Mouse (Mus musculus): ENCODE results near the gene AU018091. TPM values are rescaled to one million over a fixed set of nuclear protein-coding genes. Genes with fewer than 3 reads are reported as not detected.

The AU018091 gene
- polyA plus RNA-seq (2016; fragmentation: Nextera tagmentation; extraction: Ambion mirVana), result 0.31 and 0.43 TPM in 2 replicates

- Histone ChIP-seq H3K27ac (replicated peaks) (no peak within 1 kb of the TSS), H3K4me3 (no peak within 1 kb of the TSS), H3K4me1 (no peaks in the 10 kb centered on the region), H3K27me3 (replicated peaks; ENCODE audit: low read depth, poor library complexity, severe bottlenecking) (no peaks in the 10 kb centered on the region), H3K36me3 (replicated peaks) (no peaks in the 10 kb centered on the region), H3K9me3 (peaks cover 6% of the 10 kb centered on the region; the same call in 1 of the 2 replicates)
- no peak for DNase-seq (ENCODE audit: low spot score)
- 86% methylated on average over 3 of the region's 3 CpGs for WGBS
Observed at GRCm38 (mm10) chr7:3168925-3169324, at the start of gene AU018091. Gene AU018091, minus strand, starts transcription at chr7:3169203.

DNA sequence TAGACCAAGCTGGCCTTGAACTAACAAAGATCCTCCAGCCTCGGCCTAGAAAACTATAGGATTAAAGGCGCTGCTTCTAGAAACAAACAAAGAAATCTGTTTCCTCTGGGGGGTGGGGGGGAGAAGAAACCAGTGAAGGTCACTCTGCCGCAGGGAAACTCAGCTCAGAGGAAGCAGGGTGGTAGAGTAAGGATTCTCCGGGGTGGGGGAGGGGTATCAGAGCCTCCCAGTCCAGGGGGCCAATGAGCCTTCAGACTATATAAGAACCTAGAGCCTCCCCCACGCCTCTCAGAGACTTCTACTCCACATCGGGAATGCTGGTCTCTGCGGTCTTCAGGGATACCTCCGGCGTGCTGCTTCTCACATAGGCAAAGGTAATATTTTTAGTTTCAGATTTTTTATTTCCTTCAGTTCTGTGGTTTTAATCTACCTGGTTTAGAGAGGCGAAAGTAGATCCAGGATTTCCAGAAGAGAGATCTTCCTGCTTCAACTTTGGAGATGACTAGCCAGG, 48.6 kb upstream of the AU018091 start:
- Histone ChIP-seq H3K36me3 (replicated peaks) (no peaks in the 10 kb centered on the region), H3K27me3 (replicated peaks; ENCODE audit: low read depth, poor library complexity, severe bottlenecking) (peaks cover 34% of the 10 kb centered on the region), H3K27ac (replicated peaks) (no peak overlapping the region), H3K4me3 (no peak overlapping the region), H3K9me3 (no peaks in the 10 kb centered on the region; the same call in 1 of the 2 replicates), H3K4me1 (no peaks in the 10 kb centered on the region)
- peak; percentile 14 for DNase-seq (ENCODE audit: low spot score)
- WGBS, result 15% methylated on average over 10 of the region's 10 CpGs

DNA sequence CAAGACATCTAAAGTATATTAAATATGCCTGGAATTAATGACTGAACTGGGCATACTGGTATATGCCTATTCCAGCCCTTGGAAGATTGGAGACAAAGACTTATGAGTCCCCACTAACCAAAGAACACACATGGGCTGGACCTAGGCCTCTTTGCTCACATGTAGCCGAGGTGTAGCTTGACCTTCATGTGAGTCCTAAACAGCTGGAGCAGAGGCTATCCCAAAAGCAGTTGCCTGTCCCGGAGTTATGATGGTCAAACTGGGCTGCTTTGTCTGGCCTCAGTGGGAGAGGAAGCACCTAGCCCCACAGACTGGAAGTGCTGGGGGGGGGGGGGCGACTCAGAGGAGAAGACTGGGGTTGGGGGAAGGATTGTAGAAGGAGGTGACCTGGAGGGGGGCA, 47.3 kb upstream of the AU018091 start:
- WGBS, result 61% methylated on average over 3 of the region's 3 CpGs
- H3K27ac ChIP-seq (replicated peaks), result no peak overlapping the region
- H3K36me3 ChIP-seq (replicated peaks), result no peaks in the 10 kb centered on the region
- no peak overlapping the region for H3K4me3 ChIP-seq
- no peaks in the 10 kb centered on the region for H3K4me1 ChIP-seq
- H3K27me3 ChIP-seq (replicated peaks; ENCODE audit: low read depth, poor library complexity, severe bottlenecking), result peaks cover 34% of the 10 kb centered on the region
- no peaks in the 10 kb centered on the region; the same call in 1 of the 2 replicates for H3K9me3 ChIP-seq
- DNase-seq (ENCODE audit: low spot score), result no peak

DNA sequence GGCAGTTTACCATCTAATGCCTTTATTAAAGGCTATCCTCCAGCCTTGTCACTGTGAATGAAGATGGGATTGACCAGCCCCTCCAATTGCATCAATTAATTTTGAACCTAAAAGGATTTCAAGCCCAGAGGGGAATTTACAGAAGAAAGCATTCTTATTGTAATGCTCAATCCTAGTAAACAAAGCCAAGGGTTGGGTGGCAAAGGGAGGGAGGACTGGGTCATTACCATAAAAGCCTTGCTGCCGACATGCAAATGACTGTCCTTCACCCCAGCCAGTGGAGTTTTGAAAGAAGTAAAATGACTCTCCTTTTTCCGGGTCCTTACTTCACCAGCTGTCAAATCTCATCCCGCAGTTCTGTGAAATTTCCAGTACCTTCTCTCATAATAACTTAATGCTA, 44.6 kb upstream of the AU018091 start:
- Histone ChIP-seq H3K4me3 (no peak overlapping the region), H3K36me3 (replicated peaks) (no peaks in the 10 kb centered on the region), H3K9me3 (no peaks in the 10 kb centered on the region), H3K4me1 (no peaks in the 10 kb centered on the region), H3K27me3 (replicated peaks; ENCODE audit: low read depth, poor library complexity, severe bottlenecking) (peaks cover 13% of the 10 kb centered on the region), H3K27ac (replicated peaks) (no peak overlapping the region)
- no peak for DNase-seq (ENCODE audit: low spot score)
- 28% methylated on average over 3 of the region's 3 CpGs for WGBS

DNA sequence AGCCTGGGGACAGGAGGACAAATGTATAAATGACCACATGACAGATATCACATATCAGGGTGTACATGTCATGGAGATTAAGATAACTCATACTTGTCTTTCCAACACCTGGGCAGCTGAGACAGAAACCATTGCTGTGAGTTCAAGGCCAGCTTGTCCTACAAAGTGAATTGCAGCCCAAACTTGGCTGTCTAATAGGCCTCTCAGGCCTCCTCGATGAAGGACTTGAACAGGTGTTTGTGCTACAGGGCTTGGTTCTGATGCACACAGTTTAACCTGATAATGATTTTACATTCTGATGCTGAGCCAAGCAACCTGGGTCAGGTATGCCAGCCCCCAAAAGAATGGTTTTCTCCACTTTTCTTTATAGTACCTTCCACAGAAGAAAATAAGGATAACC, 44.2 kb upstream of the AU018091 start:
- no peaks in the 10 kb centered on the region for H3K4me1 ChIP-seq
- H3K4me3 ChIP-seq, result no peak overlapping the region
- no peak for DNase-seq (ENCODE audit: low spot score)
- no peaks in the 10 kb centered on the region for H3K9me3 ChIP-seq
- no peak overlapping the region for H3K27ac ChIP-seq (replicated peaks)
- 61% methylated on average over 1 of the region's 1 CpGs for WGBS
- peaks cover 9% of the 10 kb centered on the region for H3K27me3 ChIP-seq (replicated peaks; ENCODE audit: low read depth, poor library complexity, severe bottlenecking)
- no peaks in the 10 kb centered on the region for H3K36me3 ChIP-seq (replicated peaks)

DNA sequence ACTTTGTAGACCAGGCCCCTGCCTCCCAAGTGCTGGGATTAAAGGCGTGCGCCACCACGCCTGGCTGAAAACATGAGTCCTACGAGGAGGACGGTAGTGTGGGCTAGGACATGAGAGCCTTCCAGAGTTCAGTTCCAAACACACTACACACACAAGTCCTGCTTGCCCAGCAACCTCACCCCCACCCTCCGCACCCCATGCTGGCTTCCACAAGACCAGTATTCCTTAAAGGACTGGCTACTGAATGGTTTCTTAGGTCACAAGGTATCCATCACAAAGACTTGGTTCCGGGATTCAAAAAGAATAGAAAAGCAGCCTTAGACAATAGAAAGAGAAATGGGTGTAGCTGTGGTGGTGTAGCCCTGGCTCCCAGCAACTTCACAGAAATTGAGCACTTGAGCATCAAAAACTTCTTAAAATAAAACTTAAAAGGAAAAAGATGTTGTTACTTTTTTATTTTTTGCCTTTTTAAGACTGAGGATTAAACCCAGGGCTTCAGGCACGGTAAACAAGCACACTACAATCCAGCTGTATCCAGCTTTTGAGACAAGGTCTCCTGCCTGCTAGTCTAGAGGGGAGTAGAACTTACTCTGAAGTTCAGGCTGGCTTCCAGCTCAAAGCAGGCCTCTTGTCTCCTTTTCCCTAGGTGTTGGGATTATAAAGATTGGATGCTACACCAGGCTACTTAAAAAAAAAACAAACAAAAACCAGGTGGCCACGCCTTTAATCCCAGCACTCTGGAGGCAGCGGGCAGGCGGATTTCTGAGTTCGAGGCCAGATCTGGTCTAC, 43.2 kb upstream of the AU018091 start:
- no peak for DNase-seq (ENCODE audit: low spot score)
- Histone ChIP-seq H3K4me1 (no peaks in the 10 kb centered on the region), H3K36me3 (replicated peaks) (no peaks in the 10 kb centered on the region), H3K27me3 (replicated peaks; ENCODE audit: low read depth, poor library complexity, severe bottlenecking) (no peaks in the 10 kb centered on the region), H3K27ac (replicated peaks) (no peak overlapping the region), H3K4me3 (no peak overlapping the region), H3K9me3 (no peaks in the 10 kb centered on the region)
- 55% methylated on average over 12 of the region's 12 CpGs for WGBS

GRCm38 (mm10) chr7:3211518-3211917, 42.5 kb upstream of the AU018091 start:
- H3K27me3 ChIP-seq (replicated peaks; ENCODE audit: low read depth, poor library complexity, severe bottlenecking), result 0 out of 2 replicates have a peak, but pooled peaks cover under 1% of the 10 kb centered on the region
- WGBS, result 77% methylated on average over 8 of the region's 8 CpGs
- H3K27ac ChIP-seq (replicated peaks), result no peak overlapping the region
- DNase-seq (ENCODE audit: low spot score), result no peak
- no peak overlapping the region for H3K4me3 ChIP-seq
- H3K9me3 ChIP-seq, result no peaks in the 10 kb centered on the region
- no peaks in the 10 kb centered on the region for H3K4me1 ChIP-seq
- no peaks in the 10 kb centered on the region for H3K36me3 ChIP-seq (replicated peaks)

- Histone ChIP-seq H3K4me1 (no peaks in the 10 kb centered on the region), H3K9me3 (no peaks in the 10 kb centered on the region), H3K27ac (replicated peaks) (no peak overlapping the region), H3K36me3 (replicated peaks) (no peaks in the 10 kb centered on the region), H3K4me3 (no peak overlapping the region), H3K27me3 (replicated peaks; ENCODE audit: low read depth, poor library complexity, severe bottlenecking) (0 out of 2 replicates have a peak, but pooled peaks cover 3% of the 10 kb centered on the region)
- WGBS, result 41% methylated on average over 6 of the region's 6 CpGs
- no peak for DNase-seq (ENCODE audit: low spot score)
Observed at GRCm38 (mm10) chr7:3210605-3211004, 41.6 kb upstream of the AU018091 start.

DNA sequence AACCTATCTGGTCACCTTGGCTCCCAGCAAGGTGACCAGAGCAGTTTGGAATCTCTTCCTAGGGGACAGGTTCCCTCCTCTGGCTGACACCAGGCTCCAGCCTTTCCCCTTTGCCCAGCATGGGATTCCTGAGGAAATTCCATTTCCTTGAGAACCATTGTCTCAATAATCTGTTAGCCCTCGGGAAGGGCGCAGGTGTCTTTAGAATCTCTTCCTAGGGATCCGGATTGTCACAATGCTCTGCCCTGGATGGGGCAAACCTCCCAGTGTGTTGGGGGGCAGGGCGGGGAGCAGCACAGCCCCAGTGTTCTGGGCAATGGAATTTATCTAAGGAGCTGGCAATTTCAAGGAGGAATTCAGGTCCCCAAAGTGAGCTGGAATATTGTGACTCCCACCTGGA, 37.5 kb upstream of the AU018091 start:
- no peak overlapping the region for H3K4me3 ChIP-seq
- H3K9me3 ChIP-seq, result no peaks in the 10 kb centered on the region
- 0 out of 2 replicates have a peak, but pooled peaks cover 1% of the 10 kb centered on the region for H3K4me1 ChIP-seq
- H3K36me3 ChIP-seq (replicated peaks), result no peaks in the 10 kb centered on the region
- 0 out of 2 replicates have a peak, but pooled peaks cover 3% of the 10 kb centered on the region for H3K27me3 ChIP-seq (replicated peaks; ENCODE audit: low read depth, poor library complexity, severe bottlenecking)
- no peak overlapping the region for H3K27ac ChIP-seq (replicated peaks)
- DNase-seq (ENCODE audit: low spot score), result no peak
- 9% methylated on average over 4 of the region's 4 CpGs for WGBS

DNA sequence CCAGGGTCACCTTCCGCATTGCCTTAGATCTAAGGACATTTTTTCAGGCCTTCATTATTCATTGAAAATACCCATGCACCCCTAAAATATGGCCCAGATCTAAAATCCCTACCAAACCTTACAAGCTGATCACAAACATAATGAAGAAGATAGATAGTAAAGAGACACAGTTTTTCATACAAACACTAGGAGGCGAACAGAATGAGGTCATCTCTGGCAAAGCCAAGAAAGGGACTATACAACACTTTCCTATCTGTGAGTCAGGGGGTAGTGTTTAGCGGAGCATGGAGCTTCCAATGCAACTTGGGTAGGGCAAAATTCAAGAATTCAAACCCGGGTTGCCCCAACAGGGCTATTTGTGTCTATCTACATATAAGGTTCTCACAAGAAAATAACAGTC, 35.6 kb upstream of the AU018091 start:
- Histone ChIP-seq H3K4me1 (0 out of 2 replicates have a peak, but pooled peaks cover 6% of the 10 kb centered on the region), H3K27ac (replicated peaks) (no peak overlapping the region), H3K36me3 (replicated peaks) (no peaks in the 10 kb centered on the region), H3K4me3 (no peak overlapping the region), H3K27me3 (replicated peaks; ENCODE audit: low read depth, poor library complexity, severe bottlenecking) (0 out of 2 replicates have a peak, but pooled peaks cover 3% of the 10 kb centered on the region), H3K9me3 (no peaks in the 10 kb centered on the region)
- WGBS, result 82% methylated on average over 4 of the region's 4 CpGs
- no peak for DNase-seq (ENCODE audit: low spot score)

- no peak for DNase-seq (ENCODE audit: low spot score)
- Histone ChIP-seq H3K36me3 (replicated peaks) (no peaks in the 10 kb centered on the region), H3K4me1 (0 out of 2 replicates have a peak, but pooled peaks cover 6% of the 10 kb centered on the region), H3K27me3 (replicated peaks; ENCODE audit: low read depth, poor library complexity, severe bottlenecking) (0 out of 2 replicates have a peak, but pooled peaks cover 3% of the 10 kb centered on the region), H3K27ac (replicated peaks) (no peak overlapping the region), H3K9me3 (no peaks in the 10 kb centered on the region; the same call in 1 of the 2 replicates), H3K4me3 (no peak overlapping the region)
- 22% methylated on average over 3 of the region's 3 CpGs for WGBS
Observed at GRCm38 (mm10) chr7:3203890-3204289, 34.9 kb upstream of the AU018091 start.

GRCm38 (mm10) chr7:3201134-3201705, 32.2 kb upstream of the AU018091 start:
- no peaks in the 10 kb centered on the region for H3K36me3 ChIP-seq (replicated peaks)
- H3K9me3 ChIP-seq, result peaks cover 4% of the 10 kb centered on the region; the same call in 1 of the 2 replicates
- no peaks in the 10 kb centered on the region for H3K27me3 ChIP-seq (replicated peaks; ENCODE audit: low read depth, poor library complexity, severe bottlenecking)
- no peak overlapping the region for H3K4me3 ChIP-seq
- 31% methylated on average over 12 of the region's 12 CpGs for WGBS
- H3K27ac ChIP-seq (replicated peaks), result no peak overlapping the region
- no peak for DNase-seq (ENCODE audit: low spot score)
- 0 out of 2 replicates have a peak, but pooled peaks cover 6% of the 10 kb centered on the region for H3K4me1 ChIP-seq

Measured in embryonic facial prominence, embryonic 10.5 days (tissue).